Mouse (Mus musculus) heart, adult 2 months (tissue): ENCODE measurements at regions not wholly inside any gene's neighbourhood (a gene's known extent, or its start where the extent isn't known, plus 50 kb on each side); places are given as distances from the start of the nearest gene placed in this dataset.

ENCODE experiments used
- DNase-seq, 2 experiments: peaks; one replicate each; pipeline ENCODE4 v3.0.0; 2021
- H3K27ac ChIP-seq: fragments of 200-600 bp; 2 replicates; pipeline ENCODE4 v1.8.1; 2022
- H3K27me3 ChIP-seq: fragments of 200-500 bp; 2 replicates; pipeline ENCODE4 v1.6.1; 2012; ENCODE audit warnings: mild to moderate bottlenecking, low read length, inconsistent platforms, mixed read lengths; ENCODE audit not compliant: control insufficient read depth, insufficient read depth
- H3K36me3 ChIP-seq: fragments of 200-500 bp; 2 replicates; pipeline ENCODE4 v1.6.1; 2012; ENCODE audit warnings: low read length, inconsistent platforms; ENCODE audit not compliant: control insufficient read depth, insufficient read depth
- H3K4me1 ChIP-seq: fragments of 200-500 bp; 2 replicates; pipeline ENCODE4 v1.6.1; 2011; ENCODE audit warnings: low read length; ENCODE audit not compliant: control insufficient read depth, insufficient read depth
- H3K4me3 ChIP-seq: fragments of 200-600 bp; 2 replicates; pipeline ENCODE4 v1.8.1; 2022
- H3K79me2 ChIP-seq: fragments of 200-500 bp; replicated peaks from 2 replicates; pipeline ENCODE4 v1.6.1; 2012; ENCODE audit warnings: mild to moderate bottlenecking, inconsistent platforms, low read length, moderate library complexity, mixed read lengths; ENCODE audit not compliant: control insufficient read depth, insufficient read depth
- H3K9ac ChIP-seq: fragments of 200-500 bp; 2 replicates; pipeline ENCODE4 v1.6.1; 2012; ENCODE audit warnings: low read depth, mild to moderate bottlenecking, control low read depth, inconsistent platforms, low read length, mixed read lengths
- CTCF ChIP-seq: fragments of 200-600 bp; IDR thresholded peaks from 2 replicates; pipeline ENCODE4 v1.8.1; 2022; ENCODE audit warnings: antibody characterized with exemption, mild to moderate bottlenecking, moderate library complexity
- EP300 ChIP-seq: fragments of 200-500 bp; IDR thresholded peaks from 2 replicates; pipeline ENCODE4 v1.6.1; 2011; ENCODE audit warnings: low read depth, low read length, control low read depth; ENCODE audit not compliant: insufficient read depth
- POLR2A ChIP-seq: fragments of 200-500 bp; IDR thresholded peaks from 2 replicates; pipeline ENCODE4 v1.6.1; 2011; ENCODE audit warnings: mild to moderate bottlenecking, low read depth, low read length, control low read depth; ENCODE audit not compliant: insufficient read depth
- WGBS: fragments of 180-500 bp; shearing (Covaris S2); methylation state at CpG from one replicate; pipeline ENCODE4 v1.1.7; 2018; 5-methylcytosine and 5-hydroxymethylcytosine counted together
- intact Hi-C: fragments of 180-260 bp; cut with DNase I; formaldehyde crosslinking; loops from one replicate; pipeline ENCODE4 v1.15.1; 2025

- H3K27ac ChIP-seq: no peak overlapping the region
- DNase-seq: no peak
- no peaks in the 10 kb centered on the region for H3K36me3 ChIP-seq
- intact Hi-C loops: no loop called here
- H3K4me1 ChIP-seq: no peaks in the 10 kb centered on the region; the same call in 1 of the 2 replicates
- H3K79me2 ChIP-seq: no peaks in the 10 kb centered on the region
- no peaks in the 10 kb centered on the region for H3K27me3 ChIP-seq
- H3K4me3 ChIP-seq: no peak overlapping the region
- TF ChIP-seq CTCF (no peak), EP300 (no peak), POLR2A (no peak)
- H3K9ac ChIP-seq: no peak overlapping the region
- 49% methylated on average over 1 of the region's 1 CpGs for WGBS
Observed at GRCm38 (mm10) chr8:6227901-6228300, 1122.8 kb upstream of the Slc10a2 start.

GRCm38 (mm10) chr8:6225194-6225593, 1120.0 kb upstream of the Slc10a2 start:
- Histone ChIP-seq H3K79me2 (no peaks in the 10 kb centered on the region), H3K27me3 (no peaks in the 10 kb centered on the region), H3K36me3 (no peaks in the 10 kb centered on the region), H3K4me1 (no peaks in the 10 kb centered on the region; the same call in 1 of the 2 replicates), H3K9ac (no peak overlapping the region), H3K4me3 (no peak overlapping the region), H3K27ac (no peak overlapping the region)
- DNase-seq: no peak
- 73% methylated on average over 1 of the region's 1 CpGs for WGBS
- intact Hi-C loops: no loop called here
- TF ChIP-seq CTCF: no peak
- no peak for TF ChIP-seq POLR2A
- no peak for TF ChIP-seq EP300

GRCm38 (mm10) chr8:6207617-6208349, 1102.6 kb upstream of the Slc10a2 start:
- TF ChIP-seq POLR2A: no peak
- Histone ChIP-seq H3K27me3 (no peaks in the 10 kb centered on the region), H3K36me3 (no peaks in the 10 kb centered on the region), H3K27ac (no peak overlapping the region), H3K79me2 (no peaks in the 10 kb centered on the region), H3K4me3 (no peak overlapping the region), H3K4me1 (no peaks in the 10 kb centered on the region), H3K9ac (no peak overlapping the region)
- WGBS: 60% methylated on average over 2 of the region's 2 CpGs
- intact Hi-C loops: no loop called here
- DNase-seq: no peak

GRCm38 (mm10) chr8:6204051-6204745, 1099.0 kb upstream of the Slc10a2 start:
- no peak for DNase-seq
- 63% methylated on average over 3 of the region's 3 CpGs for WGBS
- H3K36me3 ChIP-seq: no peaks in the 10 kb centered on the region
- no peaks in the 10 kb centered on the region for H3K4me1 ChIP-seq
- H3K4me3 ChIP-seq: no peak overlapping the region
- intact Hi-C loops: no loop called here
- H3K27me3 ChIP-seq: no peaks in the 10 kb centered on the region
- H3K27ac ChIP-seq: no peak overlapping the region
- no peak overlapping the region for H3K9ac ChIP-seq
- no peak for TF ChIP-seq CTCF
- no peak for TF ChIP-seq POLR2A
- TF ChIP-seq EP300: no peak
- H3K79me2 ChIP-seq: no peaks in the 10 kb centered on the region

- no peaks in the 10 kb centered on the region for H3K27me3 ChIP-seq
- 79% methylated on average over 2 of the region's 2 CpGs for WGBS
- TF ChIP-seq CTCF (no peak), POLR2A (no peak), EP300 (no peak)
- no peaks in the 10 kb centered on the region for H3K4me1 ChIP-seq
- intact Hi-C loops: no loop called here
- H3K4me3 ChIP-seq: no peak overlapping the region
- DNase-seq: no peak
- H3K79me2 ChIP-seq: no peaks in the 10 kb centered on the region
- no peaks in the 10 kb centered on the region for H3K36me3 ChIP-seq
- no peak overlapping the region for H3K9ac ChIP-seq
- H3K27ac ChIP-seq: no peak overlapping the region
Observed at GRCm38 (mm10) chr8:6191431-6191830, 1086.3 kb upstream of the Slc10a2 start.

- intact Hi-C loops: no loop called here
- TF ChIP-seq EP300 (no peak), POLR2A (no peak), CTCF (no peak)
- no peaks in the 10 kb centered on the region for H3K36me3 ChIP-seq
- H3K27me3 ChIP-seq: no peaks in the 10 kb centered on the region
- H3K27ac ChIP-seq: no peak overlapping the region
- H3K4me1 ChIP-seq: no peaks in the 10 kb centered on the region
- WGBS: 42% methylated on average over 2 of the region's 2 CpGs
- no peak overlapping the region for H3K4me3 ChIP-seq
- H3K79me2 ChIP-seq: no peaks in the 10 kb centered on the region
- H3K9ac ChIP-seq: no peak overlapping the region
- no peak for DNase-seq
Observed at GRCm38 (mm10) chr8:6188422-6188821, 1083.3 kb upstream of the Slc10a2 start.
